Mouse (Mus musculus): ENCODE measurements at regions not wholly inside any gene's neighbourhood (a gene's known extent, or its start where the extent isn't known, plus 50 kb on each side); places are given as distances from the start of the nearest gene placed in this dataset.
A peak's percentile ranks its signal among the peaks of the same experiment; 100 is the strongest.

- H3K4me2 ChIP-seq, result no peak overlapping the region
- no peak overlapping the region for H3K9ac ChIP-seq
- ATAC-seq (ENCODE audit: low read depth), result no peak
- H3K4me3 ChIP-seq, result no peak overlapping the region
- peaks cover 10% of the 10 kb centered on the region for H3K4me1 ChIP-seq (replicated peaks)
- H3K27me3 ChIP-seq, result no peaks in the 10 kb centered on the region
- WGBS, result 78% methylated on average over 1 of the region's 1 CpGs
- no peaks in the 10 kb centered on the region for H3K36me3 ChIP-seq
- H3K9me3 ChIP-seq, result no peaks in the 10 kb centered on the region
- H3K27ac ChIP-seq (replicated peaks), result no peak overlapping the region
Observed at GRCm38 (mm10) chr10:56708886-56709285, 331.8 kb downstream of the Gja1 start.

GRCm38 (mm10) chr10:56712611-56713105, 335.5 kb downstream of the Gja1 start:
- Histone ChIP-seq H3K9ac (no peak overlapping the region), H3K36me3 (no peaks in the 10 kb centered on the region), H3K9me3 (no peaks in the 10 kb centered on the region), H3K27ac (replicated peaks) (0 out of 2 replicates have a peak overlapping the region, but pooled peaks have one; percentile 9), H3K27me3 (no peaks in the 10 kb centered on the region), H3K4me2 (0 out of 2 replicates have a peak overlapping the region, but pooled peaks have one; percentile 4), H3K4me3 (no peak overlapping the region), H3K4me1 (replicated peaks) (peaks cover 10% of the 10 kb centered on the region)
- peak; percentile 15; the same call in 1 of the 2 replicates for ATAC-seq (ENCODE audit: low read depth)
- 29% methylated on average over 7 of the region's 7 CpGs for WGBS

- Histone ChIP-seq H3K36me3 (no peaks in the 10 kb centered on the region), H3K27ac (replicated peaks) (no peak overlapping the region)
- ATAC-seq (ENCODE audit: low read depth), result no peak
Observed at GRCm38 (mm10) chr10:56737073-56737472, 359.9 kb downstream of the Gja1 start.

GRCm38 (mm10) chr10:56739621-56740020, 362.5 kb downstream of the Gja1 start:
- H3K36me3 ChIP-seq, result no peaks in the 10 kb centered on the region

More at GRCm38 (mm10) chr10:56737073-56737472, 359.9 kb downstream of the Gja1 start:
- Histone ChIP-seq H3K27me3 (no peaks in the 10 kb centered on the region), H3K4me1 (replicated peaks) (no peaks in the 10 kb centered on the region), H3K9me3 (no peaks in the 10 kb centered on the region), H3K4me2 (no peak overlapping the region), H3K4me3 (no peak overlapping the region), H3K9ac (no peak overlapping the region)

GRCm38 (mm10) chr10:56752134-56752533, 375.0 kb downstream of the Gja1 start:
- no peak overlapping the region for H3K4me3 ChIP-seq
- no peak for ATAC-seq (ENCODE audit: low read depth)
- no peak overlapping the region for H3K4me2 ChIP-seq
- H3K9me3 ChIP-seq, result no peaks in the 10 kb centered on the region
- no peak overlapping the region for H3K9ac ChIP-seq
- no peaks in the 10 kb centered on the region for H3K27me3 ChIP-seq
- H3K36me3 ChIP-seq, result no peaks in the 10 kb centered on the region
- WGBS, result 32% methylated on average over 2 of the region's 2 CpGs
- peaks cover 10% of the 10 kb centered on the region for H3K4me1 ChIP-seq (replicated peaks)
- no peak overlapping the region for H3K27ac ChIP-seq (replicated peaks)

More at GRCm38 (mm10) chr10:56739621-56740020, 362.5 kb downstream of the Gja1 start:
- H3K4me1 ChIP-seq (replicated peaks), result no peaks in the 10 kb centered on the region
- no peak overlapping the region for H3K4me2 ChIP-seq
- no peak overlapping the region for H3K9ac ChIP-seq
- no peak for ATAC-seq (ENCODE audit: low read depth)
- no peaks in the 10 kb centered on the region for H3K9me3 ChIP-seq
- H3K27me3 ChIP-seq, result no peaks in the 10 kb centered on the region
- no peak overlapping the region for H3K27ac ChIP-seq (replicated peaks)
- 91% methylated on average over 3 of the region's 3 CpGs for WGBS
- no peak overlapping the region for H3K4me3 ChIP-seq

- H3K4me1 ChIP-seq (replicated peaks), result peaks cover 10% of the 10 kb centered on the region
- H3K9me3 ChIP-seq, result no peaks in the 10 kb centered on the region
- 29% methylated on average over 2 of the region's 2 CpGs for WGBS
- no peaks in the 10 kb centered on the region for H3K27me3 ChIP-seq
- H3K9ac ChIP-seq, result no peak overlapping the region
- H3K4me3 ChIP-seq, result no peak overlapping the region
- no peak overlapping the region for H3K27ac ChIP-seq (replicated peaks)
- no peaks in the 10 kb centered on the region for H3K36me3 ChIP-seq
- ATAC-seq (ENCODE audit: low read depth), result no peak
- H3K4me2 ChIP-seq, result no peak overlapping the region
Observed at GRCm38 (mm10) chr10:56753576-56753975, 376.4 kb downstream of the Gja1 start.

- H3K4me2 ChIP-seq, result no peak overlapping the region
- H3K36me3 ChIP-seq, result no peaks in the 10 kb centered on the region
- no peak overlapping the region for H3K9ac ChIP-seq
- H3K27me3 ChIP-seq, result no peaks in the 10 kb centered on the region
- no peak overlapping the region for H3K27ac ChIP-seq (replicated peaks)
- no peaks in the 10 kb centered on the region for H3K9me3 ChIP-seq
- H3K4me3 ChIP-seq, result no peak overlapping the region
- WGBS, result 69% methylated on average over 11 of the region's 11 CpGs
- peaks cover 10% of the 10 kb centered on the region for H3K4me1 ChIP-seq (replicated peaks)
- no peak for ATAC-seq (ENCODE audit: low read depth)
Observed at GRCm38 (mm10) chr10:56754546-56755175, 377.5 kb downstream of the Gja1 start.

GRCm38 (mm10) chr10:56770629-56771028, 393.5 kb downstream of the Gja1 start:
- H3K4me2 ChIP-seq, result no peak overlapping the region
- H3K36me3 ChIP-seq, result no peaks in the 10 kb centered on the region
- H3K4me1 ChIP-seq (replicated peaks), result no peaks in the 10 kb centered on the region
- no peaks in the 10 kb centered on the region for H3K27me3 ChIP-seq
- H3K27ac ChIP-seq (replicated peaks), result no peak overlapping the region
- H3K4me3 ChIP-seq, result no peak overlapping the region
- no peak overlapping the region for H3K9ac ChIP-seq
- WGBS, result 85% methylated on average over 4 of the region's 4 CpGs
- no peaks in the 10 kb centered on the region for H3K9me3 ChIP-seq
- ATAC-seq (ENCODE audit: low read depth), result no peak

GRCm38 (mm10) chr10:56782265-56782664, 405.1 kb downstream of the Gja1 start:
- Histone ChIP-seq H3K27me3 (no peaks in the 10 kb centered on the region), H3K4me2 (no peak overlapping the region), H3K9me3 (no peaks in the 10 kb centered on the region), H3K27ac (replicated peaks) (no peak overlapping the region), H3K36me3 (no peaks in the 10 kb centered on the region), H3K4me1 (replicated peaks) (no peaks in the 10 kb centered on the region), H3K4me3 (no peak overlapping the region), H3K9ac (no peak overlapping the region)
- 71% methylated on average over 2 of the region's 2 CpGs for WGBS
- no peak for ATAC-seq (ENCODE audit: low read depth)

- no peak overlapping the region for H3K9ac ChIP-seq
- H3K36me3 ChIP-seq, result no peaks in the 10 kb centered on the region
- H3K27ac ChIP-seq (replicated peaks), result no peak overlapping the region
- H3K4me3 ChIP-seq, result no peak overlapping the region
- no peaks in the 10 kb centered on the region for H3K27me3 ChIP-seq
- 85% methylated on average over 4 of the region's 4 CpGs for WGBS
- no peak overlapping the region for H3K4me2 ChIP-seq
- no peak for ATAC-seq (ENCODE audit: low read depth)
- no peaks in the 10 kb centered on the region for H3K9me3 ChIP-seq
- H3K4me1 ChIP-seq (replicated peaks), result no peaks in the 10 kb centered on the region
Observed at GRCm38 (mm10) chr10:56783941-56784340, 406.8 kb downstream of the Gja1 start.

- Histone ChIP-seq H3K9ac (no peak overlapping the region), H3K9me3 (no peaks in the 10 kb centered on the region), H3K27ac (replicated peaks) (no peak overlapping the region), H3K4me1 (replicated peaks) (no peaks in the 10 kb centered on the region), H3K27me3 (no peaks in the 10 kb centered on the region), H3K4me3 (no peak overlapping the region), H3K4me2 (no peak overlapping the region), H3K36me3 (no peaks in the 10 kb centered on the region)
- 72% methylated on average over 4 of the region's 4 CpGs for WGBS
- ATAC-seq (ENCODE audit: low read depth), result no peak
Observed at GRCm38 (mm10) chr10:56788081-56788480, 411.0 kb downstream of the Gja1 start.

- no peaks in the 10 kb centered on the region for H3K9me3 ChIP-seq
- H3K4me2 ChIP-seq, result no peak overlapping the region
- H3K4me1 ChIP-seq (replicated peaks), result no peaks in the 10 kb centered on the region
- ATAC-seq (ENCODE audit: low read depth), result no peak
- H3K27ac ChIP-seq (replicated peaks), result no peak overlapping the region
- no peak overlapping the region for H3K4me3 ChIP-seq
- no peak overlapping the region for H3K9ac ChIP-seq
- no peaks in the 10 kb centered on the region for H3K27me3 ChIP-seq
- 54% methylated on average over 8 of the region's 8 CpGs for WGBS
- H3K36me3 ChIP-seq, result no peaks in the 10 kb centered on the region
Observed at GRCm38 (mm10) chr10:56793074-56793473, 415.9 kb downstream of the Gja1 start.

GRCm38 (mm10) chr10:56795396-56795795, 418.3 kb downstream of the Gja1 start:
- Histone ChIP-seq H3K27me3 (no peaks in the 10 kb centered on the region), H3K9ac (no peak overlapping the region), H3K4me2 (no peak overlapping the region), H3K36me3 (no peaks in the 10 kb centered on the region), H3K27ac (replicated peaks) (no peak overlapping the region), H3K4me1 (replicated peaks) (no peaks in the 10 kb centered on the region), H3K9me3 (no peaks in the 10 kb centered on the region), H3K4me3 (no peak overlapping the region)
- ATAC-seq (ENCODE audit: low read depth), result no peak
- 24% methylated on average over 3 of the region's 3 CpGs for WGBS

Data from neural tube, embryonic 13.5 days (tissue).